Mouse (Mus musculus) limb, embryonic 13.5 days (tissue): ENCODE data around the gene Col4a1. TPM values are rescaled to one million over a fixed set of nuclear protein-coding genes. Genes with fewer than 3 reads are reported as not detected.

ENCODE experiments used
- ATAC-seq: fragments of 200-750 bp; cut with Nextera tagmentation; 2 replicates; pipeline ENCODE4 v1.8.0; 2017; ENCODE audit warnings: low read depth, moderate number of reproducible peaks, moderate TSS enrichment; ENCODE audit not compliant: low FRiP score
- H3K27ac ChIP-seq: fragments of 300-500 bp; sonication (generic); 2 replicates; pipeline ENCODE4 v1.5.1; 2015; ENCODE audit warnings: inconsistent platforms, mild to moderate bottlenecking, moderate library complexity
- H3K27me3 ChIP-seq: fragments of 300-500 bp; sonication (generic); 2 replicates; pipeline ENCODE4 v1.6.1; 2015; ENCODE audit warnings: mild to moderate bottlenecking, inconsistent platforms
- H3K36me3 ChIP-seq: fragments of 300-500 bp; sonication (generic); 2 replicates; pipeline ENCODE4 v1.6.1; 2015; ENCODE audit warnings: inconsistent platforms, mild to moderate bottlenecking, moderate library complexity
- H3K4me1 ChIP-seq: fragments of 300-500 bp; sonication (generic); 2 replicates; pipeline ENCODE4 v1.6.1; 2015; ENCODE audit warnings: inconsistent platforms
- H3K4me2 ChIP-seq: fragments of 300-500 bp; sonication (generic); replicated peaks from 2 replicates; pipeline ENCODE4 v1.6.1; 2015; ENCODE audit warnings: inconsistent platforms, mild to moderate bottlenecking, moderate library complexity
- H3K4me3 ChIP-seq: fragments of 300-500 bp; sonication (generic); 2 replicates; pipeline ENCODE4 v1.5.1; 2015; ENCODE audit warnings: moderate library complexity, mild to moderate bottlenecking, inconsistent platforms
- H3K9ac ChIP-seq: fragments of 300-500 bp; sonication (generic); 2 replicates; pipeline ENCODE4 v1.6.1; 2015; ENCODE audit warnings: mild to moderate bottlenecking, inconsistent platforms
- H3K9me3 ChIP-seq: fragments of 300-500 bp; sonication (generic); 2 replicates; pipeline ENCODE4 v1.6.1; 2016; ENCODE audit warnings: inconsistent platforms
- whole genome bisulfite sequencing: fragments of 180-500 bp; shearing (Covaris S2); methylation state at CpG from one replicate; pipeline ENCODE4 v1.1.7; 2015; 5-methylcytosine and 5-hydroxymethylcytosine counted together
- polyA plus RNA-seq: library from polyadenylated mRNA; unstranded; fragments of >200 nt; fragmentation: Nextera tagmentation; extraction: Ambion mirVana; gene quantifications from 2 replicates; pipeline ENCODE4 v1.2.1, GENCODE M21; 2015

Gene Col4a1
- polyA plus RNA-seq, 1 experiment from 2014 or later: 115 TPM

DNA sequence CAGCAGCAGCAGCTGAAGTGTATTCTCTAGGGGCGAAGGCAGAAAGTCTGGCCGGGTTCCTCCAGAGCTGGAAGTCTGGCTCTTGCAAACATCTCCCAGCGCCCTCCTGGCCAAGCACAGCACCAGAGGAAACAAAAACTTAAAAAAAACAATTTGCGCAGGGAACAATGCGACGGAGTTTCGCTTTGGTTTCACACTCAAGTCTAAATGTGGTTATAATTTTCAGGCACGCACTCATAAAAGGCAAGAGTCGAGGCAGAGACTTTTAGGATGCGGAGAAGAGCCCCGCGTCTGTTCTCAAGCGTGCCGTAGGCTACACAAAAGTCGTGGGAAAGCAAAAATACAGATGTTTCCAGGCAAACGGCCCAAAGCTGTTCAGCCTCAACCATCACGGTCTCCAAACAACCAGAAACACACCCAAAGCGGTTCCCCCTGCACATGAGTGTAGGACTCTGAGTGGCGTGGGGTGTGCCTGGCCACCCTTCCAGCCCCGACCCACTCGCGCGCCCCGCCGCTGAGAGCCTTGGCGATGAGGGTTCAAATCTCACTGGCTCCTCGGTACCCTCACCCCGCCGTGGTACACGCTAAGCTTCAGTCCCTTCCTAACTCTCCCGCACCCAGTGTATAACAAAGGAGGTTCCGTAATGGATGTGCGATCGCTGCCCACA is 811 bp downstream of the Col4a1 start:
- Histone ChIP-seq H3K4me2 (peak overlapping the region; percentile 93), H3K4me1 (peaks cover 47% of the 10 kb centered on the region), H3K27ac (peak overlapping the region; percentile 85), H3K9me3 (no peaks in the 10 kb centered on the region), H3K36me3 (0 out of 2 replicates have a peak, but pooled peaks cover under 1% of the 10 kb centered on the region), H3K4me3 (peak overlapping the region; percentile 77), H3K27me3 (0 out of 2 replicates have a peak, but pooled peaks cover 6% of the 10 kb centered on the region), H3K9ac (peak overlapping the region; percentile 92)
- 1% methylated on average over 34 of the region's 34 CpGs for WGBS
- ATAC-seq: peak; percentile 33; the same call in 1 of the 2 replicates

DNA sequence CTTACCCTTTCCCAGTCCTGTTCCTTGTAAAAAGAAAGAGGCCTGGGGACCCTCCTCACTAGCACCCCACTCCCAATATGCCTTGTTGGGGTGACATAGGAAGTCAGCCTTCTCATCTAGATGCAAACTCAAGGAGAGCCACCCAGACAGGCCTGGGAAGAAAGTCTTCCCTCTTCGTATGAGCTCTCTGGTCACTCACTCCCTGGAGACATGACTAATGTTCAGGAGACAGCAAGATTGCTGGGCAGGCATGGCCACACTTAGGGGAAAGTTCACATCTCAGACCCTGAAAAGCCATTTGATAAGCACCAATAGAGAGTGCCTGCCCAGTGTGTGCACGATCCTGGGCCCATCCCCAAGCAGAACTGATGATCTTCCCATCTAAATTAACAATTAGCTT is 2.6 kb downstream of the Col4a1 start:
- H3K9ac ChIP-seq: no peak overlapping the region
- H3K27me3 ChIP-seq: 0 out of 2 replicates have a peak, but pooled peaks cover 6% of the 10 kb centered on the region
- H3K36me3 ChIP-seq: no peaks in the 10 kb centered on the region
- H3K4me2 ChIP-seq: peak overlapping the region; percentile 93
- H3K4me3 ChIP-seq: 0 out of 2 replicates have a peak overlapping the region, but pooled peaks have one; percentile 5
- 73% methylated on average over 2 of the region's 2 CpGs for WGBS
- no peaks in the 10 kb centered on the region for H3K9me3 ChIP-seq
- ATAC-seq: no peak
- H3K27ac ChIP-seq: no peak overlapping the region
- peaks cover 43% of the 10 kb centered on the region for H3K4me1 ChIP-seq

DNA sequence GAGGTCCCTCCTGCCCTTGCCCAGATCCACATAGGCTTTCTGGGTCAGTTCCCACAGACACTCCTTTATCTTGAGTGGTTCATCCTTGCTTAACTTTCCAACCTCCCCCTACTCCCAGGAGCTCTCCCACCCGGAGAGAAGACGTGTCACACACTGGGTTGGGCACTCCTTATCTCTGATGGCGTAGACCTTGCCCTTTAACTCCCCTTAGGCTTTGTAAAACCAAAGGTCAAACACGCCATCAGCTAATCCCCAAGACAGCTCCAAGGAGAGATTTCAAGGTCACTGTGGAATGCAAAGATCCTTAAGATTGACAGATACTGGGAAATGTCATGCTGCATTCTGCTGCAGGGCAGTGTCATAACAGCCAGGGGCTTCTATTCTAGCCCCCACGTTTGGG is 3.4 kb downstream of the Col4a1 start:
- Histone ChIP-seq H3K9ac (no peak overlapping the region), H3K4me1 (peaks cover 44% of the 10 kb centered on the region), H3K4me3 (no peak overlapping the region), H3K4me2 (peak overlapping the region; percentile 93), H3K27me3 (0 out of 2 replicates have a peak, but pooled peaks cover 6% of the 10 kb centered on the region), H3K27ac (no peak overlapping the region), H3K9me3 (no peaks in the 10 kb centered on the region), H3K36me3 (no peaks in the 10 kb centered on the region)
- no peak for ATAC-seq
- 73% methylated on average over 5 of the region's 5 CpGs for WGBS

DNA sequence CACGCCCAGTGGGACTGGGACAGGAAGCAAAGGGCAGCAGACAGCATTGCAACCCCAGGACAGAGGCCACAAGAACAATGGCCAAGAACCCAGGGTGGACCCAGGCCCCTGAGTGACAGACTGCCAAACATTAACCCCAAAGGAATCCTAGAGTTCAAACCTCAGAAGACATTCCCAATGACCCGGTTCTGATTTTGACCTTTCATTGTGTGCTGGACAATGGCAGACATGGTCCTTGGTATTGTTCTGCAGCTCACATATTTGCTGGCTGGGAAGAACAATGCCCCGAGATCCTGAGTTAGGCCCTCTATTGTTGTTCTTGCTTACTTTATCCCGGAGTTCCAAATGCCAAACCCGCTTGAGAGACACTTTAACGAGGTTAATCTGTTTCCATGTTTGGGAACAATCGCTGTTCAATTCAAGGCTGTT is 4.0 kb downstream of the Col4a1 start:
- Histone ChIP-seq H3K4me2 (no peak overlapping the region), H3K9me3 (no peaks in the 10 kb centered on the region), H3K27ac (no peak overlapping the region), H3K27me3 (0 out of 2 replicates have a peak, but pooled peaks cover 4% of the 10 kb centered on the region), H3K4me3 (no peak overlapping the region), H3K4me1 (peaks cover 41% of the 10 kb centered on the region), H3K9ac (no peak overlapping the region), H3K36me3 (no peaks in the 10 kb centered on the region)
- 84% methylated on average over 7 of the region's 7 CpGs for WGBS
- ATAC-seq: no peak

DNA sequence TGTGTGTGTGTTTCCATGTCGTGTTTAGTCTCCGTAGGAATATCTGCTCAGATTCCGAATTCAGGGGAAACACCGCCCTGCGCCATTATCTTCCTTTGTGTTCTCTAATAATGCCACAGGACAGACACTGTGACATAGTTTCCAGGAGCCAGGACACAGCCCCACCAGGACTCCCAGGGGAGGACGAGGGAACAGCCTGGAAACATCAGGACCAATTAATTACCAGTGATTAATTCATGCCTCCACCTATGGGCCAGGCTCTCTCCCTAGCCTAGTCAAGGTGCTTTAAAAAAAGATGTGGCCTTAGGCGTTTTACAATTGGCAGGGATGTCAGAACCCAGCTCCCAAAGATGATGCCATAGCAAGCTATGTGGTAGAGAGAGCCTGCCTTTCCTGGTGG is 5.2 kb downstream of the Col4a1 start:
- no peak overlapping the region for H3K9ac ChIP-seq
- ATAC-seq: no peak
- 0 out of 2 replicates have a peak, but pooled peaks cover 8% of the 10 kb centered on the region for H3K27me3 ChIP-seq
- H3K4me2 ChIP-seq: no peak overlapping the region
- 80% methylated on average over 7 of the region's 7 CpGs for WGBS
- H3K4me3 ChIP-seq: no peak overlapping the region
- H3K9me3 ChIP-seq: no peaks in the 10 kb centered on the region
- H3K4me1 ChIP-seq: peaks cover 37% of the 10 kb centered on the region
- H3K36me3 ChIP-seq: no peaks in the 10 kb centered on the region
- no peak overlapping the region for H3K27ac ChIP-seq

DNA sequence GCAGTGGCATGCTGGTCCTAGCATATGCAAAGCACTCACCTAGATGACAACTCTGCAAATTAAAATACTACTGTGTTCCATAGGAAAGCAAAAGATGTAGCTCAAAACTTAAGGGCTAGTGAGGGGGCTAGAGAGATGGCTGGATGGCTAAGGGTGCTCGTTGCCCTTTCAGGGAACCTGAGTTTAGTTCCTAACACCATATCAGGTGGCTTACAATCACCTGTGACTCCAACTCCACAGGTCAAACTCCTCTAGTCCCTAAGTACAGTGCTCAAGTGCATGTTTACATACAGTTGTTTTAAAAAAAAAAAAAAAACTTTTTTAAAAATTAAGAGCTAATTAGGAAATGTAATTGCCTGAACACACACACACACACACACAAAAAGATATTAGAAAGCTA is 7.1 kb downstream of the Col4a1 start:
- Histone ChIP-seq H3K9ac (no peak overlapping the region), H3K36me3 (no peaks in the 10 kb centered on the region), H3K9me3 (no peaks in the 10 kb centered on the region), H3K27me3 (peaks cover 12% of the 10 kb centered on the region; the same call in 1 of the 2 replicates), H3K4me1 (peaks cover 22% of the 10 kb centered on the region; the same call in 1 of the 2 replicates), H3K4me3 (no peak overlapping the region), H3K27ac (no peak overlapping the region), H3K4me2 (no peak overlapping the region)
- WGBS: 71% methylated on average over 1 of the region's 1 CpGs
- no peak for ATAC-seq

DNA sequence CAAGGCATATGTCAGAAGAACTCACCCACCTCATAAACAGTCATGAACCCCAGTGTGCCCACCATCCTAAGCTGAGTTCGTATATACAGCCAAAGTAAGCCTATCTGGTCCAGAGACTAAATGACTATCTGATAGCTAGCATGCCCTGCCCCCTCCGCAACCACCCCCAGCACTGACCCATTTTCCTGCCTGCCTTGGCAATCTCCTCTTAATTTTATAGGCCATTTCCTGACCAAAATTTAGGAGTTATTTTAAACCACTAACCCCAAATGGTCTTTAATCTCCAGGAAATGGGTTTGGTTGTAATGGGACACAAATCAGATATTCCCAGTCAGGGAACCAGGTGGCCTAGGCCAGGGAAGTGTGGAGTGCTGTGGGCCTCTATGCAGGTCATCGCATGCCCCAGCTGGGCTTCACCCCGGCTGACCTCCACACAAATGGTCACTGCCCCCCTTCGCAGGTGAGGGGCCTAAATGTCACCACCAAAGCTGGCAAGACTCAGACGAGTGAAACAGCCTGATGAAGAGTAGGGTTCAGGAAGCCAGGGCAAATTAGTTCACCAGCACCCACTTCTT is 8.5 kb downstream of the Col4a1 start:
- Histone ChIP-seq H3K4me3 (no peak overlapping the region), H3K9ac (no peak overlapping the region), H3K4me2 (no peak overlapping the region), H3K36me3 (no peaks in the 10 kb centered on the region), H3K4me1 (peaks cover 19% of the 10 kb centered on the region), H3K27ac (no peak overlapping the region), H3K9me3 (no peaks in the 10 kb centered on the region), H3K27me3 (peaks cover 10% of the 10 kb centered on the region; the same call in 1 of the 2 replicates)
- ATAC-seq: no peak
- WGBS: 48% methylated on average over 6 of the region's 6 CpGs

DNA sequence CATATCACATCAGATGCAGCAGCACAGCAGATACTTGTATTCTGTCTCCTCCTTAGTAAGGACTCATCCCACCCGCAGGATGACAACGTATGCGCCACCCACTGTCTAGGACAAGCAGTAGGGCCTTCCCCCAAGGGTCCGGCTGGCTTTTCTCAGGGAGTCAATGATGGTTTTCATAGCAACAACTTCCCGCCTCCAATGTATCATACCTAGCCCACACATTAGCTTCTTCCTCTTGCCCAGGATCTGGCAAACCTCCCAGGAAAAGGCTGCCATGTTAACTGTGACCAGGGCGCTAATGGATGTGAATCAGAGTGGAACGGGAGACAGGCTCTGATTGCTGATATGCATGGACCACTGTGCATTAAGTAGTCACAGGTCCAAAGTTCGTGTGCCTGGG is 12.2 kb downstream of the Col4a1 start:
- WGBS: 84% methylated on average over 8 of the region's 8 CpGs
- Histone ChIP-seq H3K27ac (no peak overlapping the region), H3K4me1 (peaks cover 46% of the 10 kb centered on the region), H3K36me3 (no peaks in the 10 kb centered on the region), H3K27me3 (peaks cover 10% of the 10 kb centered on the region; the same call in 1 of the 2 replicates), H3K9me3 (no peaks in the 10 kb centered on the region), H3K4me3 (no peak overlapping the region), H3K9ac (no peak overlapping the region), H3K4me2 (no peak overlapping the region)
- ATAC-seq: no peak

DNA sequence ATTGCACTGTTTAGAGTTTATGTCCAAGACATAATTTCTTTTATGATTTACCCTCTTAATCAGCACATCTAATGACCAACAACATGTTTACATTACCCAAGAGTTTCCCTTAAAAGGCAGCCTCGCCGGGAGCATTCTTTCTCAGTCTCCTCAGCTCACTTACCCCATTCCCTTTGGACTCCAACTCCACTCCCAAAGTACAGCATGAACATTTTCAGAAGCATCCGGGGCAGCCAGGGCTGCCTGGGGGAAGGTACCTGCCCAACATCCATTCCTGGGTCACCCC is 13.4 kb downstream of the Col4a1 start:
- Histone ChIP-seq H3K9ac (no peak overlapping the region), H3K4me3 (no peak overlapping the region), H3K27me3 (peaks cover 10% of the 10 kb centered on the region; the same call in 1 of the 2 replicates), H3K4me1 (peaks cover 42% of the 10 kb centered on the region), H3K27ac (peak overlapping the region; percentile 29; the same call in 1 of the 2 replicates), H3K9me3 (no peaks in the 10 kb centered on the region), H3K36me3 (no peaks in the 10 kb centered on the region), H3K4me2 (peak overlapping the region; percentile 32)
- ATAC-seq: no peak
- 19% methylated on average over 3 of the region's 3 CpGs for WGBS

DNA sequence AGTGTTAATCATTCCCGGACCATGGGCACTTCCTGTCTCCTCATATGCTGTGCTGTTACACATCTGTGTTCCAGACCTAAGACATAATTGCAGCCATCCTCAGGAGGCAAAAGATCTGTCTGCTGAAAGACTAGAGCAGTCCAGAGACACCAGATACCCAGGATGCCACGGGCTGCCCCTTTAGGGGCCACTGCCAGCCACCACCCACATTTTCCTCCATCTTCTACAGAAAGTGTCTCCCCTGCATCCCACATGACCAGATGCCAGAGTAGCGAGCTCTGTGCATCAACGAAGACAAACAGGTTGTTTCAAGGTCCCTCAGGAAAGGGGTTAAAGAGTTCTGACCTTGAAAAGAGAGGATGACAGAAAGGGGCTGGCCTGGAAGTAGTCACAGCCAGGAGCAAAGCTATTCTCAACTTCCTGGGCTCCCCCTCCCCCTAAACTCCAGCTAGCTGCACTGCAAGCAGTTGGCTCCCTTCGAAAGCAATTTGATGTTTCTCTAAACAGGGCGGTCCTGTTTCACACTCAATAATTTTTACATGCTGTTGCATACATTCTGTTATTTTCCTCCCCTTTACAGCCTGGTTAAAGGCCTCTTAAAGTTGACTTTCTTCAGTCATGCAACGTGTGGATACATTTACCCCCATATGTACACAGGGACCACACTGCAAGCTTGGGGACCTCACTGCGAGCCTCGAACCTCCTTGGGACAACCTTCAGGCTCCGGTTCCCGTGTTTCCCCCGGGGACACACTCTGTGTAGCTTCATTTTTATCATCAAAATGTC is 13.9 kb downstream of the Col4a1 start:
- no peak overlapping the region for H3K4me3 ChIP-seq
- ATAC-seq: peak; percentile 43; the same call in 1 of the 2 replicates

DNA sequence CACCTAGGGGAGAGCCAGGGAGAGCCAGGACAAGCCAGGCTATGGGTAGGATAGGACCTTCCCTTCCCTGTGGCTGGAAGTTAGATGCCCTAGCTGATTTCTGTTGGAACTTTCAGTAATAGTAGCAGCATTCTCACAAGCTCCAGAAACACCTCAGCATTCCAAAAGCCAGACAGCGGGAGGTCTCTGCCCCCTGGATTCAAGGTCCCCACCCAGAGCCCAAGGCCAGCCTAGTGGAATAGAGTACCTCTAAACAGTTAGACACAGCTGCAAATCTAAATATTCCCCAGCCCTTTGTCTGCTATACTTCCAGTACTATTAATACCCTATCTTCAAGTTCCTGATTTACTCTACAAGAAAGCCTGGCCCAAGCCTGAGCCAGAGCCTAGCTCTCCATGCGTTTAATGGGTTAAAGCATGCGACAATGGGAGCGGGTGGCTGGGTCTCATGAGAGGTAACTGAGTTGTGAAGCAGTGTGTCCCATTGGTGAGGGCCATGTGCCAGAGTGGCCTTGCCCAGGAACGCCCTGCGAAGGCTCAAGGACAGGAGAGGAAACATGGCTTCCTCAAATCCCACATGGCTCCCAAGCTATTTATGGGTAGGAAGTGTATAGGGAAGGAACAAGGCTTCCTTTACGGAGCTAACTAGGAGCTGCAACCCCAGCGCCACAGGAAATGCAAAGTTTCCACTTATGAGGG is 15.3 kb downstream of the Col4a1 start:
- 70% methylated on average over 8 of the region's 8 CpGs for WGBS
- ATAC-seq: no peak

More for the DNA sequence above, 13.9 kb downstream of the Col4a1 start:
- no peak overlapping the region for H3K9ac ChIP-seq
- no peaks in the 10 kb centered on the region for H3K36me3 ChIP-seq
- H3K27ac ChIP-seq: peak overlapping the region; percentile 33; the same call in 1 of the 2 replicates
- H3K27me3 ChIP-seq: peaks cover 10% of the 10 kb centered on the region; the same call in 1 of the 2 replicates
- H3K4me1 ChIP-seq: peaks cover 39% of the 10 kb centered on the region
- 11% methylated on average over 12 of the region's 12 CpGs for WGBS
- no peaks in the 10 kb centered on the region for H3K9me3 ChIP-seq
- H3K4me2 ChIP-seq: peak overlapping the region; percentile 32

More for the DNA sequence above, 15.3 kb downstream of the Col4a1 start:
- Histone ChIP-seq H3K36me3 (no peaks in the 10 kb centered on the region), H3K4me3 (no peak overlapping the region), H3K4me1 (peaks cover 46% of the 10 kb centered on the region), H3K27ac (no peak overlapping the region; the same call in 1 of the 2 replicates), H3K9ac (no peak overlapping the region), H3K9me3 (no peaks in the 10 kb centered on the region), H3K27me3 (peaks cover 6% of the 10 kb centered on the region; the same call in 1 of the 2 replicates), H3K4me2 (no peak overlapping the region)
